Mouse (Mus musculus) kidney, adult 8-10 months (tissue): ENCODE measurements around the gene Lrp11.

Source experiments
- DNase-seq, 2 experiments: peaks; one replicate each; pipeline ENCODE4 v3.0.0; 2022

Gene Lrp11

GRCm38 (mm10) chr10:7623861-7624518, 34.4 kb downstream of the Lrp11 start:
- no peak for DNase-seq

GRCm38 (mm10) chr10:7629092-7629491, 39.5 kb downstream of the Lrp11 start:
- no peak for DNase-seq

DNA sequence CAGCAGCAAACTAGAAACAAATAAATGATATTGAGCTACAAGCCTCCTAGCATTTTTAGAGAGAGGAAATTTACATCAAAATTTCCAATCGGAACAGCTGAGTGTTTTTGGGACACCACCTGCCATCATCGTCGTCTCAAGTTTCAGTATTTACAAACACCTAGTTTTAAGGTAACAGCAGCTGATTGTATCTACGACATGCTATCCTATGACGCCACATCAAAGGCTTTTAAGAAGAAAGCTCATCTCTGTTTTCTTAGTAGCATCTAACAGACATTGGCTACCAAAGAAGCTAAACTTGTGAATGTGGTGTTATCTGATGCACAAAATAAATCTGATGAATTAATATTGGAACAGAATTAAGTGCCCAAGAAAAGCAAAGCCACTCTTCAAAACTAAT, 40.7 kb downstream of the Lrp11 start:
- DNase-seq = no peak

- DNase-seq = no peak
These were observed 41.5 kb downstream of the Lrp11 start for GRCm38 (mm10) chr10:7630951-7631720.

GRCm38 (mm10) chr10:7640366-7640765, 50.8 kb downstream of the Lrp11 start:
- DNase-seq = no peak

DNA sequence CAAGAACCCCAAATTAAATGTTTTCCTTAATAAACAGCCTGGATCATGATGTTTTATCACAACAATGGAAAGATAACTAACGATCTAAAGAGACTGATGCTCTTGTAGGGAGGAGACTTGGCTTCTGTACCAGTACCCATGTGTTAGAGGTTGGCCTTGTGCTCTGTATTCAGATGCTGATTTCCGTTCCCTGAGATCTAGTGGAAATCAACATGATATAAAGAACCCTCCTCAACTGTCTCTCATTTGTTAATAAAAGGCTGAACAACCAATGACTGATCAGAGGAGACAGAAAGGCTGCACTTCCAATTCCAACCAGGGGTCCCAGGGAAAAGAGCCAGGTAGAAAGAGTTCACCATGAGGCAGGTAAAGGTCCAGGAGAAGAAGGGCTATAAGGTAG, 56.3 kb downstream of the Lrp11 start:
- no peak for DNase-seq

GRCm38 (mm10) chr10:7649059-7649458, 59.5 kb downstream of the Lrp11 start:
- no peak for DNase-seq

GRCm38 (mm10) chr10:7651057-7651456, 61.5 kb downstream of the Lrp11 start:
- no peak for DNase-seq

- DNase-seq = peak in 1 of 2 experiments; percentile 21
These were observed 73.0 kb downstream of the Lrp11 start for GRCm38 (mm10) chr10:7662471-7663141.

- peak; percentile 89 for DNase-seq
These were observed 73.8 kb downstream of the Lrp11 start for GRCm38 (mm10) chr10:7663159-7664026.

DNA sequence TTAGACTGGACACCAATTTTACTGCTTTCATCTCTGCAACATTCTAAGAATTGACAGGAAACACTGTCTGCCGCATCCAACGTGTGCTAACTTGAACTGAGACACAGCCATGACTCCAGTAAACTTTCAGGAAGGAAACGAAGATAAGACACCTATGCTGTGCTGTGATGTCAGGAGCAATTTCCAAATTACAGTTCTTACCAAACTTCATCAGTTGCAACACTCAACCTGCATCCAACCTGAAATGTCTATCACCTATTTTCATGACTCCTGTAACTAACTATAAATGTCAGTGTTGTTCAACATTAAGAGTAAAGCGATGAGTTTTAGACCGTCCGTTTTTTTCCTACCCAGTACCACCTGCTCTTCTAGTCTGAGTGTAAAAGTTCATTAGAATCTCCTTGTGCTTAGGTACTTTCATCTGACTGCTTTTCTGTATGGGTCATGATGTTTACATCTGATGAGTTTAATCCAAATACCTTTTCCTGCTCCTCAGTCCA, 74.5 kb downstream of the Lrp11 start:
- no peak for DNase-seq

DNA sequence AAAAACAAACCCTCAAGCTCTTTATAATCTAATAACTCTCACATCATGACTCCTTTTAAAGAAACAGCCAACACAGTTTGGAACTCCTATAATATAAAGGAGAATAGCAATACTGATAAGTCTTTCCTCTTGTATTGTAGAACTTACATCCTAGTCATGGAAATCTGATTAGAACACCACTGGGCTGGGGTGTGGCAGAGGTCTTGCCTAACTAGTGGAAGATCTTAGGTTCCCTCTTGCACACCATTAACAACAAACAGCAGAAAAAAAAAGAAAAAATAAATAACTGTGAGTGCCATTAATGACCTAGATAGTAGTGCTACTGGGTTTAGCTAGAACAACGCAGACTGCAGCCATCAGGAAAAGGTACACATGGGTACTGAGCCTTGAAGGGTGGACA, 75.3 kb downstream of the Lrp11 start:
- DNase-seq = no peak

GRCm38 (mm10) chr10:7667342-7667802, 77.8 kb downstream of the Lrp11 start, which contains the start of gene Nup43:
Nup43 (plus strand) TSS chr10:7667503.
- DNase-seq = peak; percentile 88 to 91

DNA sequence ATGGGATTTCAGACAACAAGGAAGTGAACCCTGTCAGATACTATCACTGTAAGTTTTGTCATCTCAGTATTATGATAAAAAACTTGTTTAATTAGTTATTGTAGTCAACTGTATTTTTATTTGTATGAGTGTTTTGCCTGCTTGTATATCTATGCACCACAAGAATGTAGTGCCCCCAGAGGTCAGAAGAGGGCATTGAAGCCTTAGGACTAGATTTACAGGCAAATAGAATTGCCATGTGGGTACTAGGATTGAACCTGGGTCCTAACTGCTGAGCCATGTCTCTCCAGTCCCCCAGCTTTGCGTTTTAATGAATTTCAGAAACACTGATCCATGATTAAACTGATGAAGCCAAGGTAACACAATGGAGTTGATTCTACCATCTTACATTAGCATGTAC, 84.1 kb downstream of the Lrp11 start:
- peak in 1 of 2 experiments; percentile 24 for DNase-seq
